Mouse (Mus musculus): ENCODE data around the gene Sdk2. TPM values are rescaled to one million over a fixed set of nuclear protein-coding genes. Genes with fewer than 3 reads are reported as not detected.

Sdk2 gene
- total and polyA plus RNA-seq, 3 experiments: 0.13 TPM; not detected in 2

DNA sequence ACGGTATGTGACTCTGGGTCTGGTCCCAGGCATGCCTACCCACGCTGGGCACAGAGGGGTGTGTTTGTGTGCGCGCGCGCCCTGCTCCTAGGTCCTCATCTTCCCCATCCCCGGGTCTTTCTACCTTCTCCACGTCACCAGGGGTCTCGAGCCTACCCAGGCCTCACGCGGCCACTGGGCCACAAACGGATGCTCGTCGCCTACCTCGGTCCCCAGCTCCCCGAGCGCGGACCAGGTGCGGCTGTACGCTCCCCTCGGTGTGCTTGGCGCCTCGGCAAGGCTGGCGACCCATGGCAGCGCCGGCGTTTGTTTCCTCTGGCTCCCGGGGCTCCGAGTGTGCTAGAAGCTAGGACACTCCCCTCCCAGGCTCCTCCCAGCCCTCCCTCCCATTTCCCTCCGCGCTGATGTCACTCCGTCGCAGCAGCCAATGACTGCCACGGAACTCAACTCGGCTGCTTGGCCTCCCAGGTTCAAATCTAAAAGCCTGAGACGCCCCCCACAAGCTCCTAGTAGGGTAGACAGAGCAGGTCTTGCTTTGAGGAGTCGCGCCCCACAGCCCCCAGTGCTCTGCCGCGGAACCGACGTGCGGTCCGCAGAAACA, 315.3 kb downstream of the Sdk2 start, which contains the start of gene Cdc42ep4 (continued):
- TF ChIP-seq POLR2AphosphoS5 (IDR thresholded peaks at IDR 0.05; ENCODE audit: borderline replicate concordance, low read depth, low read length): no peak
- TF ChIP-seq SIN3A (IDR thresholded peaks at IDR 0.05; ENCODE audit: low read length): peak; percentile 86
- TF ChIP-seq MEF2A (IDR thresholded peaks at IDR 0.05; ENCODE audit: extremely low read depth, insufficient replicate concordance, low read depth, low read length, poor library complexity, severe bottlenecking): no peak
- no peak for TF ChIP-seq USF2 (IDR thresholded peaks at IDR 0.05; ENCODE audit: borderline replicate concordance in 1 of 2, insufficient read depth in 1 of 2, low read depth in 1 of 2, low read length in 2 of 2)
- TF ChIP-seq ZC3H11A (IDR thresholded peaks at IDR 0.05; ENCODE audit: low read depth, low read length): no peak
- TF ChIP-seq CHD1 (IDR thresholded peaks at IDR 0.05; ENCODE audit: low read depth, low read length): peak; percentile 91; the same call in 1 of the 2 replicates
- no peak for TF ChIP-seq ZNF384 (IDR thresholded peaks at IDR 0.05; ENCODE audit: low read depth, low read length)
- peak; percentile 86 for TF ChIP-seq TBP (IDR thresholded peaks at IDR 0.05; ENCODE audit: low read depth, low read length)
- peak; percentile 20; the same call in 1 of the 2 replicates for TF ChIP-seq RCOR1 (IDR thresholded peaks at IDR 0.05; ENCODE audit: low read depth, low read length)
- TF ChIP-seq CTCF (IDR thresholded peaks at IDR 0.05 in 2 of 3, conservative IDR thresholded peaks at IDR 0.05 in 1 of 3; ENCODE audit: control insufficient read depth in 1 of 3, insufficient read depth in 1 of 3, low read depth in 2 of 3, low read length in 3 of 3, poor library complexity in 1 of 3, severe bottlenecking in 1 of 3): no peak
- no peak; the same call in 1 of the 2 replicates for TF ChIP-seq ELF1 (IDR thresholded peaks at IDR 0.05; ENCODE audit: low read depth, low read length)
- TF ChIP-seq RAD21 (IDR thresholded peaks at IDR 0.05; ENCODE audit: low read depth, low read length): no peak
- TF ChIP-seq KAT2A (conservative IDR thresholded peaks at IDR 0.05; ENCODE audit: low read depth, low read length): no peak
- TF ChIP-seq MXI1 (IDR thresholded peaks at IDR 0.05; ENCODE audit: low read depth, low read length): peak; percentile 76
- TF ChIP-seq ZKSCAN1 (IDR thresholded peaks at IDR 0.05; ENCODE audit: low read depth, low read length): 0 out of 2 replicates have a peak, but pooled peaks have one; percentile 20
- no peak for TF ChIP-seq CHD2 (IDR thresholded peaks at IDR 0.05; ENCODE audit: low read length)
- no peak for TF ChIP-seq MAFK (IDR thresholded peaks at IDR 0.05; ENCODE audit: borderline replicate concordance, low read depth, low read length)
- TF ChIP-seq TAL1 (IDR thresholded peaks at IDR 0.05; ENCODE audit: low read length): no peak
- peak; percentile 95 for TF ChIP-seq NELFE (IDR thresholded peaks at IDR 0.05; ENCODE audit: low read depth, low read length)
- TF ChIP-seq SMC3 (IDR thresholded peaks at IDR 0.05; ENCODE audit: low read depth, low read length): no peak
- TF ChIP-seq MYB (IDR thresholded peaks at IDR 0.05; ENCODE audit: low read depth, low read length): no peak
- TF ChIP-seq MYC (IDR thresholded peaks at IDR 0.05; ENCODE audit: low read depth, low read length): peak; percentile 21; the same call in 1 of the 2 replicates
- TF ChIP-seq POLR2A (IDR thresholded peaks at IDR 0.05; ENCODE audit: control insufficient read depth in 1 of 2, insufficient read depth in 1 of 2, low read depth in 1 of 2, low read length in 2 of 2, poor library complexity in 1 of 2): peak; percentile 90 to 92
- no peak for TF ChIP-seq GATA1 (IDR thresholded peaks at IDR 0.05; ENCODE audit: low read depth, low read length)
- TF ChIP-seq EP300 (IDR thresholded peaks at IDR 0.05; ENCODE audit: low read depth in 1 of 2, low read length in 2 of 2): no peak; a peak in 1 of 4 replicates
- TF ChIP-seq ETS1 (IDR thresholded peaks at IDR 0.05; ENCODE audit: low read depth, low read length): peak; percentile 76; the same call in 1 of the 2 replicates
